Mouse (Mus musculus): ENCODE results near the gene Ruvbl1. TPM values are rescaled to one million over a fixed set of nuclear protein-coding genes. Genes with fewer than 3 reads are reported as not detected.

Gene Ruvbl1
- total RNA-seq, 2 experiments from 2014 or later: 15.2 to 16.7 TPM

DNA sequence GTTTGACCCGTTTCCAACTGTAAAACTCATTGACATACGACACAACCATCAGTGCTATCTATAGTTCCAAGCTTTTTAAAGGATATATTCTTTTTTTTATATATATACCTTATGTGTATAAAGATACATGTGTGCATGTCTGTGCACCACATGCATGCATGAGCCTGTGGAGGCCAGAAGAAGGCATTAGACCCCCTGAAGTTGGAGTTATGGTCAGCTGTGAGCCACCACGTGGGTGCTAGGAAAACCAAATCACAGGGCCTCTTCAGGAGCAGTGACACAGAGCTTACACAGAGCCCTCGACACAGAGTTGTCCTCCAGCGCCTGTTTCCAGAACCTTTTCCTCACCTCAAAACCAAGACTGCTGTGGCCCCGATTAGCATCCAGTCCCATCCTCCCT, 24.6 kb downstream of the Ruvbl1 start:
- DNase-seq (ENCODE audit: low spot score): no peak
- intact Hi-C loops (cut with DNase I): loop anchor here (5.0 kb wide), 2 partner anchors 303 to 378 kb away; no protein-coding TSS in a partner anchor

- intact Hi-C loops (cut with DNase I): no loop called here
- no peak for DNase-seq (ENCODE audit: low spot score)
Measured at GRCm38 (mm10) chr6:88490629-88491354, 25.6 kb downstream of the Ruvbl1 start.

DNA sequence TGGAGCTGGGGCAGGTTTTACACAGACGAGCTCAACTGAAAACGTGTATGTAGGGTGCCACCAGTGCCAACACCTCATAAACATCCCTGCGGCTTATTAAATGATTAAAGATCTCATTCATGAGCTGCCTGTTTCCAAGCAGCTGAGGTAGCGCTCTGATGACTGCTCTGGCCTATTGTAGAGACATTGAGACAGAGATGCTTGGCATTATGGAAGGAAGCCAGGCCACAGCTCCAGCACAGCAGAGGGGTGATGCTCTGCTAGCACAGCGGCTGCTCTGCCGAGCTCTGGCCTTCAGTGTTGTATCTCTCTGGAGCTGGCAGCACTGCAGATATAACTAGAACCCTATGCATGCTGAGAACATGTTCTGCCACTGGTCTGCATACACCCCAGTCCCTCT, 28.5 kb downstream of the Ruvbl1 start:
- intact Hi-C loops (cut with DNase I): no loop called here
- DNase-seq (ENCODE audit: low spot score): no peak

DNA sequence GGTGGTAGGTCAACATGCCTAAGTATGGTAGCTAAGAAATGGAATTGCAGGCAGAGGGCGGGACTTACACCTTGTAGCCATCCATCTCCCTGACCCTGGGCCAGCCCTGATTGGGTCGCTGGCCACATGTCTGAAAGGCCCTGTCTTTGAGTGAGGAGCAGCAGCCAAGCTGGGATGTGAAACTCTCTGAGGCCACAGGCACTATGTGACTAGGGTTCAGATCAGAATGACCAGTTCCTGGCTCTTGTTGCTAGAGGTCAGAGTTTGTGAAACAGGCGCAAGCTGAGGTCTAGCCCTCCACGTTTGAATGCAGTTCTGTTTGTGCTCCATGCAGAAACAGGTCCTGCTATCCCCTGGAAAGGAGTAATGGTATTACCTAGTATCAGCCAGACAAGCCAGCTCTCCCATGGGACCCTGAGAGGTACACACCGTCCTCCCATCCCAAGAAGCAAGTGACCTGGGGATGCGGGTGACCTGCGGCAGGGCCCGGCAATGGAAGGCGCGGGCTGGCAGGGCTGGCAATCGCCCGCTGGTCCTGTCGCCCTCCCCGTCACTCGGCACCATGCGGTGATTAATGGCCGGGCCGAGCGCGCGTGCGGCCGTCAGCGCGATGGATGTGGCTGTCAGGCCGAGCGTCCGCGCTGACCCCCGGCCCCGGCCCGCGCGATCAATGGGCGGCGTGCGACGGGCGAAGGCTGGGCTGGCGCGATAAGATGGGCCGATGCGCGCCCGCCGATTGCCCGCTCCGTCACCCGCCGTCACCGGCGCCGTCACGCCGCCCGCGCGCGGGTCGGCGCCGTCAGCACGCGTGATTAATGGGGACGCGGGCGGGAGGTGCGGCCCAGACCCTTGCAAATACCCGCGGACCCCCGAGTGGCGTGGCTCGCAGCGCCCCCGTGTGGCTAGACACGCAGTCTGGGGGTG, 34.5 kb downstream of the Ruvbl1 start:
- no peak for DNase-seq (ENCODE audit: low spot score)
- intact Hi-C loops (cut with DNase I): loop anchor here (5.0 kb wide), 3 partner anchors 312 to 387 kb away; no protein-coding TSS in a partner anchor

DNA sequence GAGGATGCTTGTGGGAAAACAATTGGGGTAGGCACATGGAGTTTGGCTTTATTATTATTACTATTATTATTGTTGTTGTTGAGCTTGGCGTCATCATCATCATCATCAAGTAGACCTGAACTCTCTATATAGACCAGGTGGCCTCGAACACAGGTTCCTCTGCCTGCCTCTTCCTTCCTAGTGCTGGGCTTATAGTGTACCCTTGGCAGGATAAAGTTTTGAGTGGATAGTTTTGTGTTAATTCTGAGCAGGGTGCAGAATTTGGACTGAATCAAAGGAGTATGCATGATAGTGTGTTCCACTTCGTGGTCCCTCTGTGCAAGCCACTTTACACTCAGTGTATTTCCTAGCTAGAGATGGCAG, 35.2 kb downstream of the Ruvbl1 start:
- no peak for DNase-seq (ENCODE audit: low spot score)
- intact Hi-C loops (cut with DNase I): loop anchor here (5.0 kb wide), 2 partner anchors 313 to 388 kb away; no protein-coding TSS in a partner anchor

DNA sequence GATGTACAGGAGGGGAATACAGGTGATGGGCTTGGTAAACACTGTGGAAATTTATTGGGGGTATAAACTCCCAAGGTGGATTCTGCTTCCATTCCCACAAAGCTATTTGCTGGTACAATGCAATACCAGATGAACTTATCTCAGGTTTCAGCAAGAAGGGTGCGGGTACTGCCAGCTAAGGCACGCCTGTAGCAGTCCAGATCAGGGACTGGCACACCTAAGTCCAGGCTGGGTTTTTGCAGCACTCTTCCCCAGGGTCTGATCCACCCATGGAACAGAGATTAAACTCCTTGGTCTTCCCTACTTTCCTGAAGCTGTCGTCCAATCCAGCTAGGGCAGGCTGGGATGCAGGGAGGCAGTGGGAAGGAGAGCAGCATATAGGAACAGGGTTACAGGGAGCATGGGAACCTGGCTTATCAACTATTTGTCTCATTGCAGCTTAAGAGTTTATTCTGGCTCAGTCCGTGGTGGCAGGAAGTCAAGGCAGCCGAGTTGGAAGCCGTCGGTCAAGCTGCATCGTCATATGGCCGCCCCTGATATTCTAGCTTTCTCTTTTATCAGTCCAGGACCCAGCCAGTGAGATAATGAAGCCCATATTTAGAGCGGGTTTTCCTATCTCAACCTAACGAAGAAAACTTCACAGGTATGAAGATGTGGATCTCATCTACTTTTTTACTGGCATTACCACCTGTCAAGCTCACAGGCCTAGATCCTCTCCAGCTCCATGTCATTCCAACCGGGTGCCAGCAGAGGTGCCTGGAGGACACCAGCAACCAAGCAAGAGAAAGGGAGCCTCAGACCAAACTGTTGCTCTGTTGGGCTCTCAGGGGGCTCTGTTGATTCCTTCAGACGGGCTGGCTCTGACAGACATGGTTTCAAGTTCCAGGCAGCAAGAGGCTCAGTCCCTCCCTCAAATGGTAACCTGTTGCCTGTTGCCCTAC, 37.1 kb downstream of the Ruvbl1 start:
- intact Hi-C loops (cut with DNase I): loop anchor here (5.0 kb wide), 2 partner anchors 315 to 390 kb away; no protein-coding TSS in a partner anchor
- DNase-seq (ENCODE audit: low spot score): no peak

DNA sequence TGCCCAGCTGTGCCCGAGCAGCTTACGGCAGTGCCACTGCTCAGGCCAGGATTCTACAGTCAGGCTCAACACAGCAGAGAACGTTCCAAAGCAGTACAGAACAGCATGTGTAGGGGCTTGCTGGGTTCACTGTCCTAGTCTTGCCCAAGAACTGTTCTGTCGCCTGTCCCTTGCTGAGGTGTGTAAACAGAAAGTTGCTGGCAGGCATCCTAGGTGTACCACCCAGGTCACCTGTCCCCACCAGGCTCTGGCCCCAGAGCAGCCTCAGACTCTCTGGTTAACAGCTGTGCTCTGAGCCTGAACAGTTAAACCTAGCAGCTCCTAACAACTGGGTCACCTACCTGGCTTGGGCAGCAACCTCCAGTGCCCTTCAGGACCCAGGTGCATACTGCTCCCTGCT, 37.8 kb downstream of the Ruvbl1 start:
- intact Hi-C loops (cut with DNase I): loop anchor here (5.0 kb wide), 2 partner anchors 316 to 391 kb away; no protein-coding TSS in a partner anchor
- no peak for DNase-seq (ENCODE audit: low spot score)

DNA sequence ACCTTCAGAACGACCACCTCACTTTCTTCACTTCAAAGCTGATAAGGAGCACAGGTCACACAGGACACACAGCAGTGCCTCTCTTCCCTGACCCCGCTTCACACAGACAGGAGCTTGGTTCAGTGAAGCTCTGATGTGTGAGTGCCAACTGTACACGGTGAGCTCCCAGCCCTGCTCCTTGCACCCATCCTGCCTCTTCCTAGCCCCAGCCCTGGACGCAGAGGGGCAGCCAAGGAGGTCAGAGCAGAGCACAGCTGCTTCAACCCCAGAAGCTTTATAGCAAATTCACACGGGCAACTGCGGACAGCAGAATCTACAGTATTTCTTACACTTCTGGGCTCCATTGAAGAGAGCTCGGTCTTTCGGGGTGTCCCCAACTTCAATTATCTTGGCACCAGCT, 48.8 kb downstream of the Ruvbl1 start:
- intact Hi-C loops (cut with DNase I): loop anchor here (10.0 kb wide), 1 partner anchor 599 kb away; the partner anchor contains the start of gene Hmces

GRCm38 (mm10) chr6:88514546-88514945, 49.3 kb downstream of the Ruvbl1 start:
- DNase-seq (ENCODE audit: low spot score): no peak
- intact Hi-C loops (cut with DNase I): loop anchor here (10.0 kb wide), 1 partner anchor 600 kb away; the partner anchor contains the start of gene Hmces

More for the DNA sequence above, 48.8 kb downstream of the Ruvbl1 start:
- no peak for DNase-seq (ENCODE audit: low spot score)

DNA sequence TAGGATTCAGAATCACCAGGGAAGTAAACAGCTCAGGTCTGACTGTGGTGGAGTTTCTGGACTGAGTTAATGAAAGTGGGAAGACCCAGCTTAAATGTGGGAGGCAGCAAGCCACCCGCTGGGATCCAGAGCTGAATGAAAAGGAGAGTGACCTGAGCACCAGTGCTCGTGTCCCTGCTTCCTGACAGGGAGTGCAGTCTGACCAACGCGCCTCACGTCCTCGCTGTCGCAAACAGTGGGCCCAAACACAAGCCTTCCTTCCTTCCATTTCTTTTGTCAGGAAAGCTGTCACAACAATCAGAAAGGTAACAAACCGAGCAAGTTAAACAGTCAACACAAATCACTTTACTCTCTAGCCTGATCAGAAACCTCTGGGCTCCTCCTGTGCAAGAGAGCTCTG, 50.8 kb downstream of the Ruvbl1 start:
- DNase-seq (ENCODE audit: low spot score): no peak
- intact Hi-C loops (cut with DNase I): loop anchor here (5.0 to 10.0 kb wide), 2 partner anchors 49 to 601 kb away; partner anchors contain the start of genes Hmces and Ruvbl1

DNA sequence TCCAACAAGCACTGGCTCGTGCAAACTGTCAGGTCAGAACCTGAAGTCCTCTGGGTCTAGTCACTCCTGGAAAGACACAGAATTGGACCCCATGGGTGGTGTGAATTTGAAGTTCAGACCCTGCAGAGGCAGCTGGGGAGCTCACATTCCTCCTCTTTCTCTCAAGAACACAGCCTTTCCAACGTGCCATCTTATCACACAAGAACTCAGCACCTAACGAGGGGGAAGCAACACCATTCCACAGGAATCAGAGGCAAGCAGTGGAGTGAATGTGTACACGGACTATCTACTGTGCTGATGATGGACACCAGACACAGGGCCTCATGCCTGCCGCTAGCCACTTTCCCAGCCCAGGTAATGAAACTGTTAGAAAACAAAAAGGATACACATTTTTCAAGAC, 51.5 kb downstream of the Ruvbl1 start:
- intact Hi-C loops (cut with DNase I): loop anchor here (5.0 to 10.0 kb wide), 2 partner anchors 49 to 602 kb away; partner anchors contain the start of genes Hmces and Ruvbl1
- DNase-seq (ENCODE audit: low spot score): no peak

DNA sequence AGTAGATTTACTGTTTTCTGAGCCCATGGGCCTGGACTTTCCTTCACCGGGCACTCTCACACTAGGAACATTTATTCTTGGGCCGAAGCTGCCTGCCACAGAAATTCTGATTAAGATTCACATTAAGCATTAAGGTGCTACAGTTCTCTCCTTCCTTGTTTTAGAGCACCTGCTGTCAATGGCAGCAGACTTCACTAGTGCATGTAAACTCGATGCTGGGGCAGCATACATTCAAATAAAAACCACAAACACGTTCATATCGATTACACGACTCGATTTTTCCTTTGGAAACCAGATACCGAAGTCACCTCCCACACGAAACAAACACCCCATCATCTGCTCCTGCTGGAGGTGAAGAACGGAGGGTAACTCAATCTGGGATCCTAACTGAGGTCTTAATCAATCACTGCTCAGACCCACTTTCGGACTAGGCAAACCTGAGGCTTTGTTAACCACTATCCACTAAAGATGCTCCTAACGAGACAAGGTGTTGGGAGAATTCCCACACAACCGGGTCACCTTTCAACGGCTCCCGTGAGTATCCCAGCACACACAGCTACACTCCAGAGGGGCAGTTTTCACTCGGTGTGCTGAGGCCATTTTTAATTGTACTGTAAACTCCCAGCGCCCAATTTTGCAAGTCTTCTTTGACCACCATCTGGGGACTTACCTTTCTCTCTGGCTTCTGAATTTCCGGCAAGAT, 52.6 kb downstream of the Ruvbl1 start:
- no peak for DNase-seq (ENCODE audit: low spot score)

GRCm38 (mm10) chr6:88518404-88519263, 53.4 kb downstream of the Ruvbl1 start, which contains the start of gene Sec61a1:
Sec61a1 (minus strand) TSS chr6:88518905.
- peak; percentile 93 for DNase-seq (ENCODE audit: low spot score)
- intact Hi-C loops (cut with DNase I): loop anchor here (5.0 to 10.0 kb wide), 2 partner anchors 51 to 604 kb away; partner anchors contain the start of genes Hmces and Ruvbl1

More for the DNA sequence above, 52.6 kb downstream of the Ruvbl1 start:
- intact Hi-C loops (cut with DNase I): loop anchor here (5.0 to 10.0 kb wide), 2 partner anchors 51 to 603 kb away; partner anchors contain the start of genes Hmces and Ruvbl1

GRCm38 (mm10) chr6:88521821-88522220, 56.6 kb downstream of the Ruvbl1 start:
- intact Hi-C loops (cut with DNase I): no loop called here
- DNase-seq (ENCODE audit: low spot score): no peak

- intact Hi-C loops (cut with DNase I): no loop called here
- DNase-seq (ENCODE audit: low spot score): no peak
Measured at GRCm38 (mm10) chr6:88522606-88523005, 57.4 kb downstream of the Ruvbl1 start.

DNA sequence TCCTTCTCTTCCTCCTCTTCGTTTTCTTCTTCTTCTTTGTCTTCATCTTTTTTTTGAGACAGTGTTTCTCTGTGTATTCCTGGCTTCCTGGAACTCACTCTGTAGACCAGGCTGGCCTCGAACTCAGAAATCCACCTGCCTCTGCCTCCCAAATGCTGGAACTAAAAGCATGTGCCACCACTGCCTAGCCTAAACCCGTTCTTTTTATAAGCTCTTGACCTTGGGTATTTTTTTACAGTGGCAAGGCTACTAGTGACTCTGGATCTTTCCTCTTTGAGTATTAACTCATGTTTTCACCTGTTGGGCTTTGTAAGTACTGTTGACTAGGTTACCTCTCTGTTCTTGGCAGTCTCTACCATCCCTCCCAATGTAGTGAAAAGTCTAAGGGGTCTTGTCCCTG, 57.8 kb downstream of the Ruvbl1 start:
- intact Hi-C loops (cut with DNase I): no loop called here
- no peak for DNase-seq (ENCODE audit: low spot score)

- no peak for DNase-seq (ENCODE audit: low spot score)
- intact Hi-C loops (cut with DNase I): no loop called here
Measured at GRCm38 (mm10) chr6:88523451-88523850, 58.2 kb downstream of the Ruvbl1 start.

All from heart, postnatal 25 days (tissue).